Mouse (Mus musculus) 416B (cell line): ENCODE data around the gene Pacrg.

Experiments
- DNase-seq: peaks from one replicate; pipeline ENCODE4 v3.0.0; 2011; ENCODE audit warnings: low read depth

Pacrg gene

DNA sequence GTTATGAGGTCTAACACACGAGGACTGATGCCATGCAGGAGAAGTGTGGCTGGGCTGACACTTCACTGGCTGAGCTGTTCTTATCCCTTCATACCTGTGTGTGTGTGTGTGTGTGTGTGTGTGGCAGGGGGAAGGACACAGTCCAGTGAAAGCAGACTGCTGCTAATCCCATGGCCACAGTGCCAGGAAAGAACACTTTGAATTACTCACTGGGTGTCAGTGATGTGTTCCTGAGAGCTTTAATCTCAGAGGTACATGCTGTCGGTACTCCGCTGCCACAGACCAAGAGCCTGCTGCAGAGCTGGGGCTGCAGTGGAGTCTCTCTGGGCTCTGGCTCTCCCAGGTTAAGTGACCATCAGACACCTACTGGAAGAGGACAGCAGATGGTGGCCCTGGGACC lies 290.3 kb downstream of the Pacrg start:
- no peak for DNase-seq

DNA sequence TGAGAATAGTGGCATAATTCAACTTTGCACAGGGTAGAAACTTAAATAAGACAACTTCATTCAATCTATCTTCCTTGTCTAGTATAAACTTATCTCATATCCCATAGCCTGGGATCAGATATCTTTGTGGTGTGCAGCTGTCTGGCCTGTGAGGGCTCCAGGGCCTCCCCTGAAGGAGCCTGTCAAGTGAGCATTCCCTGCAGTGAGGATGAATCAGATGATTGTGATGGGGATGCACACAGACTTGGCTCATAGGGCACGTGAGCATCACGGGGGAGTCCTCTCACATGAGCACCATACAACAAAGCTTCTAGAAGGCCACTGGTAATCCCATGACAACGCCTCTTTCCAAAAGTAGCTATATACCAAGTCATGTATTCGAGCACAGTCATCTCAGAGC lies 291.1 kb downstream of the Pacrg start:
- DNase-seq: no peak

DNA sequence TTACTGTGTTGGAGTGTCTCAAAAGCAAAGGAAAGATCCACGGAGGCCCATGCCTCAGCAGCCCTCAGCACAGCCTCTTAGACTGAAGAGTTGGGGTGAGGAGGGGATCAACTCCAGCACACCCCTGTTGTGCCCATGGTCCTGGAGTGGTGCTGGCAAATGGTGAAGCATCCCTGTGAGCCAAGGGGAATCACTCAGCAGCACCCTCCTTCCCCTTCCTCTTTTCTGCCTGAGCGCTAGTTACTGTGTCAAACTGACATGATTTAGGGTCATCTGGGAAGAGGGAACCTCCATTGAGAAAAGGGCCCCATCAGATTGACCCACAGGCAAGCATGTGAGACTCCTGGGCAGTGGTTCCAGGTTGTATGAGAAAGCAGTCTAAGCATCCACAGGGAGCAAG lies 299.3 kb downstream of the Pacrg start:
- DNase-seq: no peak

DNA sequence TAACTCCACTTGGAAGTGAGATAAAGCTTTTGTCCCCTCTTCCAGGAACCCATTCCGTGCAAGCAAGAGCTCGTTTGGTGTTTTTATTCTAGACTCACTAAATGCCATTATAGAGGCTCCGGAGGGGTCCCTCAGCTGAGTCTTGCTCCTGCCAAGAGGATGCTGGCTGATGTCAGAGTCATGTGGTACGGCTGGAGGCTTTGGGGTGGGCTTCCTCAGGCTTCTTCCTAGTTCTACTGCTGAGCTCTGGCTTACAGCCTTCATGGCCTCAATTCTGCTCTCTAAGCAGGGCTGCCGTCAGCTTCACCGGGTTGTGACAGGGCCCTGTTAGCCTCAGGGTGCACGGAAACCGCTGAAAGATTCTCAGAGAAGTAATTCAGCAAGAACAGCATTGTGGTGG lies 305.9 kb downstream of the Pacrg start:
- DNase-seq: no peak

DNA sequence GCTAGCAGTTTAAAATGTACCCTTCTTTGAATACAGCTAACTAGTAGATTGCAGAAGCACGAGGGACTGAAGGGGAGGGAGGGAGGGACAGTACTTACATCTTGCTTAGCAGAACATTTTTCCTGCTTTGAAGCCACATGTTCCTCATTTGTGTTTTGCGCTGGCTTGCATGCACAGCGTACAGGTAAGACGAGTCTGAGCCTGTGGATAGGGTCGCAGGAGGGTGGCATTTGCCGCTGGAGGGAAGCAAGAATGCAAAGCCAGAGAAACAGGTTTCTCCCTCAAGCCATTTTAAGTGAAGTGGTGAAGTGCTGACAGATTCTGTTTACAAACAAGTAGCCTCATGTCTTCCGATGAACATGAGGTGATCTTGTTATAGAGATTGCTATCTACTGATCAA lies 306.6 kb downstream of the Pacrg start:
- DNase-seq: no peak

DNA sequence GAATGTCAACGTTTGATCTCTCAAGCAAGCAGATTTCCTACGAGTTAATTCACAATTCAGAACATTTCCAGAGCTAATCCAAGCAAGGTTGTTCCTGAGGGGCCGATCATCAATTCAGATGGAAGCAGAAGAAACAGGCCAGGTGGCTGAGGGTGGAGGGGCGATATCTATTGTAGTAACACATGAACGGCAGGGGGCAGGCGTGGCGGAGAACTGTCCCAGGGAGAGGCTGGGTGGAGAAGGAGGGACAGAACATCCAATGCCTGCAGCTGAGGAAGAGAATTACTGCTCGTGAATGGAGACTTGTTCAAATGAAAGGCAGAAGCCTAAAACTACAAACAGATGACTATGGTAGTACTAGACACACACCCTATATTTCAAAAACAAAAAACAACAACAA lies 309.1 kb downstream of the Pacrg start:
- no peak for DNase-seq

DNA sequence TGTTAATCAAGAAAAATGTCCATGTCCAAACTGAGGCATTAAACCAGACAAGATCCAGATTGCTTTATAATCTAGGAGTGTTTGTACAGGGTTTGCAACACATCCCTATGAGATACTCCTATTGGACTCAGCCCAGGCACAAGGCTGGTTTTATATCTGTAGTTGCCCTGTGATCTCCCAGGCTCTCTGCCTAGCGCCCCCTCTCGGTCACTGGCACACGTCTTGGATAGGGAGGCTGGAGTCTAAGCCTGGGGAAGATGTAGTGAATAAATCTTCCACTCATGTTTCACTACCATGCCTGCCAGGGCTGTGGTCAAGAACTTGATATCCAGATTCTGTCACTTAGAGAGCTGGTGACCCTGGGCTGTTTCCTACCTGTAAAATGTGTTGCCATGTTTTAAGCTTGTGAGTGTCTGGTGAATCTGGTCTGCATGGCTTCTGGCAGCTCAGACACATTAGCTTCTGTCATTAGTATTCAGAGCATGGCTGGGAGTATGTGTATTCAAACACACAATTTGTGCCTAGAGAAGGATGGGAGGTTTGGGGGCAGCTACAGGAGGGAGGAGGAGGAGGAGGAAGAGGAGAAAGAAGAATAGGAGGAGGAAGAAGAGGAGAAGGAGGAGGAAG lies 310.7 kb downstream of the Pacrg start:
- DNase-seq: no peak

DNA sequence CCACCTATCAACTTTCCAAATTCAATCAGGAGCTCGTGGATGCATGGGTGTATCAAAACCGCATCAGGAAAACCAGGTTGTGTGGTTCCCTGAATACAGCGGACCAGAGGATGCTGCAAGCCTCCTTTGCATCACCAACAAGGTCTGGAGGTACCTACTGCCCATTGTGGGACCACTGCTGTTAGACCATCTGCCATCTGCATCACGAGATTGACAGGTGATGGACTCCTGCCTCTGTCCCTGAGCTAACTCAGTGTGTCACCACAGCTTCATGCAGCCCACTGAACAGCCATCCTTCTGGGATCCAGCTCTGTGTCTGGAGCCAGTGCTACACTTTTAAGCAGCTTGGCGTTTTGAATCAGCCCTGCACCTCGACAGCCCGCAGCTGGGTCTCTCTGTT lies 318.8 kb downstream of the Pacrg start:
- DNase-seq: no peak

DNA sequence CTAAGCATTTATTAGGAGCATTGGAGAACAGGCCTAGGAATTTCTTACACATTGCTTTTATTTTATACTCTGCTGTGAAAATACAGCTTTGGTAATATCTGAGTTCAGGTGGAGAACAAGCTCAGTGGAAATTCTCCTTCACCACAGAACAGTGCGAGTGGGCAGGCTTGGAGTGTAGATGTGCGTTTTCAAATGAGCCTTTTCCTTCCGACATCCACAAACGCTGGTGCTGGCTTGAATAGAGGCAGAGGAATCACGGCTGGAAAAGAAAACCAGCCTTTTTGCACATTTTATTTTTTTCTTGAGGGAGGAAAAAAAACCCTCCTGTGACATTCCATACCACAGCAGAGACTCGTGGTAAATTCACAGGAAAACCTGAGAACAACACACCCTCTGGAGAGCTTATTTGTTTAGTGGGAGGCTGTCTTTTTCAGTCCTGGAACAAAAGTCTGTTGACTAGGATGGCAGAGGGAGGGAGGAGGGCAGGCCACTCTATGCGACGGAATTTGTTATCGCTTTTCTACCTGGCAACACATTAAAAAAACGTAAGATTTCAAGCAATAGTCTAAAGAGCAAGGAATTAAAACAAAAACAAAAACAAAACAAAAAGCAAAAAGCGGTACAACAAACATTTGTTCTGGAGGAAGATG lies 320.5 kb downstream of the Pacrg start:
- no peak for DNase-seq

DNA sequence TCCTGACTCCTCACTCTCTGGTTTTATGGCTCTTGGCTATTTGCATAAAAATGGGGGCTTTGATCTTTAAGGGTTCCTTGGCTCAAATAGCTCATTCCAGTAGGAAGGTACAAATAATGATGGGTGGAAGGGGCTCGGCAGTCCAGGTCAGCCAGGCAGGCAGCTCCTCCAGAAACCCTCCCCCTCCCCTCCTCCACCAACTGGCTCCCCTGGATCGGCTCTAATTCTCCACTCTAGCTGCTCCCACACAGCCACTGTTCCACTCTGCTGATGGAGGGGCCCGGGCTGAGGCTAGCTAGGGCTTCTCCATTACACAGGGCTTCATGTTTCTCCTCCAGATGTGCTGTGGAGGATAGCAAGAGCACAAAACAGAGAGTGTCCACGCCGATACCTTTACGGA lies 325.3 kb downstream of the Pacrg start:
- no peak for DNase-seq

DNA sequence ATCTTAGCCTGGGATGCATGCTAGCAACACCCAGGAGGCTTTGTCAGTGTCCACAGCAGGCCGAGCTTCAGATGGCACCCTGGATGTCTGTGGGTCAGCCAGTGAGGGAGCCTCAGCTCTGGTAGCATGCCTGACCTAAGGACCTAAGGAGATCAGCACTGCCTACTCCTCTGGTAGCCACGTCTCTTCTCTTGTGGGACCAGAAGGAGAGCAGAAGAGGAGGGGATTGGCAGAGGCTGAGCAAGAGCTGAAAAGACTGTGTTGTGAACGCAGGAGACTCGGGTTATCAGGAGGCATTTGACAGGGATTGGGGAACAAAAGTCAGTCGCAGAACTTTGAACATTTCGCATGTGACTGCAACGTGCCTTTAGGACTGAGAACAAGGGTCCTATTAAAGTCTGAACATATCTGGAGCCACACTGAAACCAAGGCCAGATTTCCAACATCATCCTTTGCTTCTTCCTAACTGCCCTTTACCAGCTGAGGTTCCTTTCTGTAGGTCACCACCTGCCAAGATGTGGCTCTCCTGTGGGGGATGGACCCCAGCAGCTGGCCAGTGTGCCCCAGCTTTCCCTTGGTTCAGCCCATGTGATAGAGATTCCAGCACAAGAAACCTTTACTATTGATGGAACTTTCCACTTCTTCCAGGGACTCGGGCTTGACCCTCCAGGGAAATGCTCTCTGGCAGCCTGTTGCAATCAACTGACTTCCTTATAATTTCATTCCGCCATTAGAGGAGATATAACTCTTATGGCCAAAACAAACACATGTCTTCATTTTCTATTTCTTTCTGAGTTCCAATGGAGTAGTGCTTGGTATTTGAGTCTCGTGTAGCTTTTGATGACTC lies 329.0 kb downstream of the Pacrg start:
- DNase-seq: no peak

DNA sequence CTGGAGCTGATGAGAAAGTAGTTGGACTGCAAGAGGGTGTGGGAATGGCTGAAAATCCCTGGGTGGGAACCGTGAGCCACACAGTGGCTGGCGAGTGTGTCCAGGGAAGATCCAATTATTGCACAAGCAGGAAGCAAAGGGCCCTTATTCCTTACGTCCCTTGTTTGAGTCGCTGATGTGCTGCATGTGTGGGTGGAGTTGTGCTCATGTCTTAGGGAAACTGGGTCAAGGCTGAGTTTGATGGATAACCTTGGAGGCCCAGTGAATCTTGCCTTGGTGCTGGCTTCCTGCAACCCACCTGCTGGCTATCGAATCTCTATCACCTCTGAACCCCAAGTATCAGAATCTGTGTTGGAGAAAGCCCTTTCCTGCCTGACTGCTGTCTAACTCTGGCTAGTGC lies 329.6 kb downstream of the Pacrg start:
- no peak for DNase-seq

DNA sequence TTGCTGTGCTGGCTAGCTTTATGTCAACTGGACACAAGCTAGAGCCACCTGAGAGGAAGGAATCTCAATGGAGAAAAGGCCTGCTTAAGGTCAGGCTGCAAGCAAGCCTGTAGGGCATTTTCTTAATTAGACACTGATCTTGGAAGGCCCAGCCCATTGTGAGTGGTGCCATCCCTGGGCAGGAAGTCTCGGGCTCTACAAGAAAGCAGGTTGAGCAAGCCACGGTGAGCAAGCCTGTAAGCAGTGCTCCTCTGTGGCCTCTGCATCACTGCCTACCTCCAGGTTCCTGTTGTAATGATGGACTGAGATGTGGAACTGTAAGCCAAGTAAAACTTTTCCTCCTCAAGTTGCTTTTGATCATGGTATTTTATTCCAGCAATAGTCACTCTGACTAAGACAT lies 332.0 kb downstream of the Pacrg start:
- no peak for DNase-seq

DNA sequence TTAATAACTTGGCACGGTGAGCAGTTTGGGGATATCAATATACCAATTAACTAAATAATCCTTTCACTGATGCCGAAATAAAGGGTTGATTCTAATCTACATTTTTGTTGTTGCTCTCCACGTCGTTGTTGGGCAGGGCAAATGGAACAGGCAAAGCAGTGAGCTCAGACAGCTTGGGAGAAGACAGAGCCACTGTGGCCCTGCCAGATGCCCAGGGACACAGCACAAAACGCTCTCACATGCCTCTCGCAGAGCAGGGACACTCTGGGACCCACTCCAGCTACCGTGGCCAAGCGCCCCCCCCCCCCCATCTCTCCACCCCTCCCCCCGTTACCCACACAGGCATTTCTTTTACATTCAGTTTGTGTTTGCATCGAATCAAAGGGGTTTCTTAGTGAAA lies 332.6 kb downstream of the Pacrg start:
- DNase-seq: no peak

DNA sequence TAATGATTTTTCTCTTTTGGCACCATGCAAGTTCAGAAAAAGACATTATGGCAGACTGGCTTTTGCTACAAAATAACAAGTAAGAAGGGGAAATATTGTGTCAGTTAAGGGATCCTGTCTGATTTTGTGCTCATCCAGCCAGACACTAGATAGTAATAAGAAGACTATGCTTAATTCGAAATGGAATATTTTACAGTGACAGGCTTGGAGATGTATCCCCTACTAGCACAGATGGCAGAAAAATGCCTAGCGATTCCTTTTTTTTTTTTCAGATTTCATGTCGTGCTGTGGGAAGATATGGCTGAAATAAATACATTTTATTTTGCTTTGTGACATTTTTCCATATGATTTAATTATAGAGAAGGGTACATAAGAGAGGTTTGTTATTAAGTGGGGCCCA lies 333.2 kb downstream of the Pacrg start:
- no peak for DNase-seq

DNA sequence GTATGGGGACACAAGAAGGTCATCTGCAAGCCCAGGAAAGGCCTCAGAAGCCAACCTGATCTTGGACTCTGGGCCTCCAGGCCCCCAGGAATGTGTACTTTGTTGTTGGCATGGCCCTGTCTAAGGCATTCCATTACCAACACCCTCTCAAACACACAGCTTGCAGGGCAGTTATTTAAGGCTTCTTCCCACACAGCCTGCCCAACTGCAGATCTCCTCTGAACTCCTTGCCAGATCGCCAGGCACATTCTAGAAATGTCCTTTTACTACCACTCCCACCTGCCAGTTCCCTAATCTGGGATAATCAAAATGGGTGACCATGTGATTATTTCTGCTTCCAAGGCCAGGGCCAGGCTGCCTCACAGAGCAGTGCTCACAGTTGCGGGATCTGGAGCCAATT lies 338.7 kb downstream of the Pacrg start:
- DNase-seq: no peak

DNA sequence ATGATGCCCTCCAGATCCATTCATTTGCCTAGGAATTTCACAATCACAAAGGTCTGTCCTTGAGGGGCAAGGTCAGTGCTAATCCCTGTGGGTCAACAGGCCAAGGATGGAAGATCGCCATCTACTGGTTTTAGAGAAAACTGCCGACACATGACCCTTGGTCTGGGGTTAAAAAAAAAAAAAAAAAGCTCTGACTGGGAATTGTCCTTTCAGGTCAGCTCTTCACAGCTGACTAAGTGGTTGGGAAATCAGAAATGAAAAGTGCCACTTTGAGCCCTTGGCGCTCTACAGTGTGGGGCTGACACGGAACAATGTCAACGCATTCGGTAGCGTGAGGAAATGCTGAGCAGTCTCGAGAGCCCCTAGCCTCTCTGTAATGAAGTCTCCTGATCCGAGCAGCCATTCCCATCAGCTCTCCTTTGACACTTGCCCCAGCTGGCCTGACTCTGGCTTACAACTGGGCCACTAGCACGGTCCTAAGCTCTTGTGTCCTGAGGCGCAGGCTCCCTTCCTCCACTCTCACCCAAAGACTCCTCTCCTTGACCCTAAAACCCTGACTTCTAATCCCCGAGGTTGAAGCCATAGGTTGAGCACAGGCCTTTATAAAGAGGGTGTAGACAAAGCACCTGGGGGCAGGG lies 339.2 kb downstream of the Pacrg start:
- peak; percentile 43 for DNase-seq

DNA sequence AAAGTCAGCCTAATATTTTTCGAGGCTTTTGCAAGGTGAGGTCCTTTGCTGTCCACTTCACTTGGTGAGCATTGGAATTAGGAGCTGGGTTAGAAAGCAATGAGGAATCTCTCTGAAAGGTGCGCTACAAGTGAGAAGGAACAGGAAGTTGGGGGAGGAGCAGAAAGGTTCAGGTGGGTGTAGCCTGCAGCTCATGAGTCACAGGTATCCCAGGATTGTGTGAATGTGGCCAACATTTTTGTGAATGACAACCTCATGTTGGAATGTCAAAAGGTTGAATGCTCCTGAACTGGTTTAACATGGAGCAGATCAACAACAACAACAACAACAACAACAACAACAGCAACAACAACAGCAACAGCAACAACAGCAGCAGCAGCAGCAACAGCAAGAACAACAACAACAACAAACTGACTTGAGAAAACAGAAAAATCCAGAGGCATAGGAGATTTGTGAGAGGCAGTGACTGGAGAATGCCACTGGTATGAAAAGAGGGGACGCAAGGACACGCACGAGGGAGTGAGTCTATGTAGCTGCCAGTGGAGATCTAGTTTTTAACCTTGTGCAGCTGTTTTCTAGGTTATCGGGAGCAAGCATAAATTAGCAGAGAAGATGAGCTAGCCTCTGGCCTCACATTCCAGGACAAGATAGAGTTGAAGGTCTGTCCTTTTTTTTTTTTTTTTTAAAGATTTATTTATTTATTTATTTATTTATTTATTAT lies 341.0 kb downstream of the Pacrg start:
- no peak for DNase-seq

DNA sequence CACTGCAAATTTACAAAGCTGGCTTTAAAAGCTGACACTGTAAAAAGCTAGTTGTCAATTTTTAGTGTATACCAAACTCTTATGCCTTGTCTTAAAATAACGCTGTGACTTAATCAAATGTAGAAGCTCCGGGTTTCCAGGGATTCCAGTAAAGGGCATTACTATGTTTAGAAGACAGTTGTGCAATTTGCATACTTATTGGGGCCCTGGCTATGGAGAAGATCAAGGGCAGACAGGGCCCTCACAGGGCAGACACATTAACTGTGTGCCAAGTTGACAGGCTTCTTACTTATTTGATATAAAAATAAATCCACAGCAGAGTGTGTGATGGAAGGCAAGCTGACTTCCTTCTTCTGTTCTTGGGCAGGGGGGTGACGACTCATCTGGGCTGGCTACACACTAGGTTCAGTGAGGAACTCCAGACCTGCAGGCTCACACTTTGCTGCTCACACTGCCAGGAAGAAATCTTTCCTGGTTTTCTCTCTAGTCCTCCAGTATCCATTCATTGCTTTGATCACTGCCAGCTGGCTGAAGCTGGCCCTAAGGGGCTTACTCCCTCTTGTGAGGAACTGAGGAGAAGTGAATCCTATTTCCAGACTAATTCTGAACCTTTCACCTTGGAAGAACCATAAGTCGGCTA lies 342.2 kb downstream of the Pacrg start:
- no peak for DNase-seq

DNA sequence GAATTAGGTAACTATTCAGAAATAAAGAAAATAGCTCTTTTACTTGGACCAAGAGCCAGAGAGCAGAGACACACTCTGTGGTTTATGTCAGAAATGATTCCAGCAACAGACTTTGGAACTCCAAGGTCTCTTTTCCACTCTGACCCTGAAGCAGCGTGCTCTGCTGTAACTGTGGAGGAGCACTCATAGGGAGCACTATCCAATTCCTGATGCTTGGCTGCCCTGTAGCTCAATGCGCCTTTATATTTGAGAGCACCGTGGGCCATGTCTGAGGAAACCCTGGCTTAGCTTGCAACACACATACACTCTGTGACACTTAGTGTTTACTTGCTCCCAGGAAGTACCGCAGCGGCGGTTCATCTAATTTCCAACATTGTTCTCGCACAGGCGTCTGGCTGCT lies 344.0 kb downstream of the Pacrg start:
- DNase-seq: no peak

DNA sequence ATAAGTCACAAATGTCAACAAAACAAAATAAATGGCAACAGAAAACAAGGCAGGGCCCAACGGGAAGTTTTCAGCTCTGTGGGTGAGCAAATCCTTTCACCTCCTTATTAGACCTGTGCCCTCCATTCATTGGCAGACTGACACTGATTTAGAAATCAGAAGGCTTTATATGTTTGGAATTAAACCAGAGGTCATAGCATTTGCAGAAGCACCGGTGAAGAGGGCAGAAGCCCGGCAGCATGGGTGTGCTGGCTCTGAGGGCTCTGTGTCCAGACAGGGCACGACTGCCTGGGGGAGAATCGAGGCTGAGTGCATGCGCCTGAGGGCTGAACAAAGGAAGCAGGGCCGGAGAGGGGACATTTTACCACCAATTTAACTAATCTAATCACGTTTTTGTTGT lies 344.5 kb downstream of the Pacrg start:
- no peak for DNase-seq

DNA sequence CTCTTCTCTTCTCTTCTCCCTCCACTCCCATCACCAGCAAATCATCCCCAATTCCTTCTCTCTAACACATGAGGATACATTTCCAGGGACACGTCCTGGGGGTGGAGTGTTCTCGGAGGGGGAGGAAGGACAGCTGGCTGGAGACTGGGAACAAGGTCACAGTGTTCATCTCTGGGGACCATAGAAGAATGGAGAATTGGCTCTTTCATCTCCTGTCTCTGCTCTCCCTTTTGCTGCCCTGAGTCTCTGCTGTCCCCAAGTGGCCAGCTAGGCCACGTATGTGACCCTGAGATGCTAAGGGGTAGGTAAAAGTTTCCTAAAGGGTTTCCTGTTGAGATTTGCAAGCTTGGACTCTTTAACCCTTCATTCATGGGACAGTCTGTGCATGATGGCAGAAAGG lies 347.0 kb downstream of the Pacrg start:
- DNase-seq: no peak
